Mouse (Mus musculus) ES-CJ7 (cell line): ENCODE measurements at regions not wholly inside any gene's neighbourhood (a gene's known extent, or its start where the extent isn't known, plus 50 kb on each side); places are given as distances from the start of the nearest gene placed in this dataset.

ENCODE experiments used
- DNase-seq: peaks from one replicate; pipeline ENCODE4 v3.0.0; 2011; ENCODE audit warnings: low read depth, low spot score

DNA sequence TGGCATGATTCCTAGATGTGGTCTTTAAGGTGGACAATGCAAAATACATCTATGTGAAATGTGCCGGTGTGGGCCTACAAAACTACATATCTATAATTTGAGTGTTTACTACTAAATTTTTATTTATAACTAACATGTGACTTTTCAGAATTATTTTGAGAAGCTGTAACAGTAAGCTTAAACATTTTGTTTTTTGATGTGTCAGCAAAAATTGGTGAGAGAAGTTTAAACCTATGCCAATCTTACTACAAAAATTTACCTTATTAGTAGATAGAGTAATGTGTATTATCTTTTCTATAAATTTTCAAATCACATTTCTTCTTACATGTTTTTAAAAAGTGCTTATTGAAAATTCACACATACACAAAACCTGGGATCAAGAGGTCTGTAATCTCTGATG is 525.1 kb upstream of the Rorb start:
- no peak for DNase-seq

- DNase-seq = no peak
Observed at GRCm38 (mm10) chr19:19587866-19588265, 476.9 kb upstream of the Rorb start.

- peak; percentile 40 for DNase-seq
Observed at GRCm38 (mm10) chr19:19575000-19575544, 464.1 kb upstream of the Rorb start.

GRCm38 (mm10) chr19:19564657-19565056 is 453.7 kb upstream of the Rorb start:
- no peak for DNase-seq

DNA sequence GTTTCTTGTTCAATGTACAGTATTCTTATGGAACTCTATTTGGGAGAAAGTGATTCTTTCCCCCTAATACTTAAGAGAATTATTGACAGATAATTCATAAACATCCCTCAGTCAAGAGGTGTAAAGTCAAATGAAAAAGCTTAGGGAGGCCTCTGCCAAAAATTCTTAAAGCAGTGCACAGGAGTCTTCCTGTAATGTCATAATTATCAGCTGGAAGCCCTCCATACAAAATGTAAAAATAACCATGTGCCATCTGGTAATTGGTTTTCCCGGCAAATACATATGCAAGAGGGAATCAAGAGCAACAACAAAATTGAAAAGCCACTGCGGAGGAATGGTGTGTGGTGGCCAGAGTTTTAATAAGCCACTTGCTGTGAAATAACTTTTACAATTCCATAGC is 424.1 kb upstream of the Rorb start:
- DNase-seq = no peak

DNA sequence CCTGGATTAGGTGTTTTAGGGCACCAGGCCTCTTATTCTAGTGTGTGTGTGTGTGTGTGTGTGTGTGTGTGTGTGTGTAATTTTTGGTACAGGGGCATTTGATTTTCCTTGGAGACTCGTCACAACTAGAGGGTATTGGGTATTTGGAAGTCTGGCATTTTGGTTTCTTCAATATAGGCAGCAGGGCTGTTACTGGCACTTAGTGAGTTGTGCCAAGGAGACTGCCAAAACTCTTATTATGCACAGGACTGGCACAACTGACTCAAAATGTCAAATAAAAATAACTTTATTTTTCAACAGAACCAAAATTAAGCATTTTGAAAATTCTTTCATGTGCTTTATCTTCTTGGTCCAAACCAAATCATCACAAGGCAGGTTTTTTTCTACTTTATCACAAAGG is 413.2 kb upstream of the Rorb start:
- no peak for DNase-seq

- DNase-seq = no peak
Observed at GRCm38 (mm10) chr19:19523629-19524028, 412.6 kb upstream of the Rorb start.

GRCm38 (mm10) chr19:19478192-19478932 is 367.4 kb upstream of the Rorb start:
- DNase-seq = peak; percentile 2
